Mouse (Mus musculus): ENCODE results near the gene Pif1. TPM values are rescaled to one million over a fixed set of nuclear protein-coding genes. Genes with fewer than 3 reads are reported as not detected.
A peak's percentile ranks its signal among the peaks of the same experiment; 100 is the strongest.

The Pif1 gene
- total and polyA plus RNA-seq, 3 experiments, result 14.9 to 15.5 TPM; not detected in 1

- Histone ChIP-seq H3K79me2 (ENCODE audit: control insufficient read depth, insufficient read depth, low read length, poor library complexity) (peaks cover 7% of the 10 kb centered on the region), H3K36me3 (ENCODE audit: control insufficient read depth in 1 of 2, insufficient read depth in 2 of 2, low read length in 2 of 2) (peaks cover 5% of the 10 kb centered on the region in 2 experiments; a peak in 3 of 4 replicates), H3K4me1 (ENCODE audit: control insufficient read depth in 1 of 2, insufficient read depth in 2 of 2, low read length in 2 of 2) (peaks cover 0 to 8% of the 10 kb centered on the region in 2 experiments; a peak in 1 of 4 replicates), H3K9ac (ENCODE audit: control insufficient read depth, low read depth, low read length, poor library complexity, severe bottlenecking) (no peak overlapping the region), H3K27ac (ENCODE audit: control insufficient read depth, low read depth, low read length) (no peak overlapping the region), H3K4me3 (ENCODE audit: control insufficient read depth in 1 of 2, insufficient read depth in 1 of 2, low read depth in 2 of 2, low read length in 2 of 2) (no peak overlapping the region), H3K9me3 (replicated peaks; ENCODE audit: insufficient read depth, low read length) (no peaks in the 10 kb centered on the region), H3K27me3 (ENCODE audit: control insufficient read depth in 1 of 2, insufficient read depth in 2 of 2, low read length in 2 of 2) (no peaks in the 10 kb centered on the region)
- DNase-seq (ENCODE audit: low read depth, low spot score), result no peak
- no peak for TF ChIP-seq USF1 (IDR thresholded peaks at IDR 0.05; ENCODE audit: low read depth, low read length)
- no peak for TF ChIP-seq JUND (IDR thresholded peaks at IDR 0.05; ENCODE audit: low read depth, low read length)
- no peak for TF ChIP-seq MYB (IDR thresholded peaks at IDR 0.05; ENCODE audit: low read depth, low read length)
- TF ChIP-seq RCOR1 (IDR thresholded peaks at IDR 0.05; ENCODE audit: low read depth, low read length), result no peak
- no peak for TF ChIP-seq GABPA (IDR thresholded peaks at IDR 0.05; ENCODE audit: low read depth, low read length)
- TF ChIP-seq MAFK (IDR thresholded peaks at IDR 0.05; ENCODE audit: borderline replicate concordance, low read depth, low read length), result no peak
- no peak for TF ChIP-seq ELF1 (IDR thresholded peaks at IDR 0.05; ENCODE audit: low read depth, low read length)
- no peak for TF ChIP-seq EP300 (IDR thresholded peaks at IDR 0.05; ENCODE audit: low read depth in 1 of 2, low read length in 2 of 2)
- TF ChIP-seq TAL1 (IDR thresholded peaks at IDR 0.05; ENCODE audit: low read length), result no peak
Measured at GRCm38 (mm10) chr9:65593596-65593995, 6.6 kb downstream of the Pif1 start.

GRCm38 (mm10) chr9:65598765-65599249 lies 11.8 kb downstream of the Pif1 start:
- Histone ChIP-seq H3K9me3 (replicated peaks; ENCODE audit: insufficient read depth, low read length) (no peaks in the 10 kb centered on the region), H3K27ac (ENCODE audit: control insufficient read depth, low read depth, low read length) (no peak overlapping the region), H3K36me3 (ENCODE audit: control insufficient read depth in 1 of 2, insufficient read depth in 2 of 2, low read length in 2 of 2) (peaks cover 0 to 4% of the 10 kb centered on the region in 2 experiments; a peak in 2 of 4 replicates), H3K4me3 (ENCODE audit: control insufficient read depth in 1 of 2, insufficient read depth in 1 of 2, low read depth in 2 of 2, low read length in 2 of 2) (no peak overlapping the region), H3K4me1 (ENCODE audit: control insufficient read depth in 1 of 2, insufficient read depth in 2 of 2, low read length in 2 of 2) (peaks cover 0 to 4% of the 10 kb centered on the region in 2 experiments; a peak in 2 of 4 replicates), H3K9ac (ENCODE audit: control insufficient read depth, low read depth, low read length, poor library complexity, severe bottlenecking) (no peak overlapping the region), H3K27me3 (ENCODE audit: control insufficient read depth in 1 of 2, insufficient read depth in 2 of 2, low read length in 2 of 2) (no peaks in the 10 kb centered on the region), H3K79me2 (ENCODE audit: control insufficient read depth, insufficient read depth, low read length, poor library complexity) (no peaks in the 10 kb centered on the region)
- DNase-seq (ENCODE audit: low read depth, low spot score), result peak; percentile 70
- TF ChIP-seq CTCF (IDR thresholded peaks at IDR 0.05 in 2 of 3, conservative IDR thresholded peaks at IDR 0.05 in 1 of 3; ENCODE audit: control insufficient read depth in 1 of 3, insufficient read depth in 1 of 3, low read depth in 2 of 3, low read length in 3 of 3, poor library complexity in 1 of 3, severe bottlenecking in 1 of 3), result peak; percentile 21 to 67 (median 30); a peak in 5 of 6 replicates
- no peak for TF ChIP-seq UBTF (IDR thresholded peaks at IDR 0.05; ENCODE audit: borderline replicate concordance, insufficient read depth, low read depth, low read length)
- TF ChIP-seq EP300 (IDR thresholded peaks at IDR 0.05; ENCODE audit: low read depth in 1 of 2, low read length in 2 of 2), result no peak
- TF ChIP-seq MXI1 (IDR thresholded peaks at IDR 0.05; ENCODE audit: low read depth, low read length), result no peak
- no peak for TF ChIP-seq ETS1 (IDR thresholded peaks at IDR 0.05; ENCODE audit: low read depth, low read length)
- no peak for TF ChIP-seq MAX (IDR thresholded peaks at IDR 0.05; ENCODE audit: low read length)
- no peak for TF ChIP-seq TBP (IDR thresholded peaks at IDR 0.05; ENCODE audit: low read depth, low read length)
- peak; percentile 75 for TF ChIP-seq USF1 (IDR thresholded peaks at IDR 0.05; ENCODE audit: low read depth, low read length)
- TF ChIP-seq SIN3A (IDR thresholded peaks at IDR 0.05; ENCODE audit: low read length), result no peak
- TF ChIP-seq ZNF384 (IDR thresholded peaks at IDR 0.05; ENCODE audit: low read depth, low read length), result no peak
- TF ChIP-seq CHD2 (IDR thresholded peaks at IDR 0.05; ENCODE audit: low read length), result no peak
- no peak for TF ChIP-seq NELFE (IDR thresholded peaks at IDR 0.05; ENCODE audit: low read depth, low read length)
- no peak for TF ChIP-seq MAFK (IDR thresholded peaks at IDR 0.05; ENCODE audit: borderline replicate concordance, low read depth, low read length)
- TF ChIP-seq ZMIZ1 (IDR thresholded peaks at IDR 0.05; ENCODE audit: low read depth, low read length), result no peak
- TF ChIP-seq SMC3 (IDR thresholded peaks at IDR 0.05; ENCODE audit: low read depth, low read length), result peak; percentile 41
- TF ChIP-seq HCFC1 (IDR thresholded peaks at IDR 0.05; ENCODE audit: low read depth, low read length), result no peak
- TF ChIP-seq MYB (IDR thresholded peaks at IDR 0.05; ENCODE audit: low read depth, low read length), result no peak
- peak; percentile 41 for TF ChIP-seq ZC3H11A (IDR thresholded peaks at IDR 0.05; ENCODE audit: low read depth, low read length)
- no peak for TF ChIP-seq MAZ (IDR thresholded peaks at IDR 0.05; ENCODE audit: low read depth, low read length)
- TF ChIP-seq POLR2AphosphoS2 (IDR thresholded peaks at IDR 0.05; ENCODE audit: low read length), result no peak
- no peak for TF ChIP-seq TAL1 (IDR thresholded peaks at IDR 0.05; ENCODE audit: low read length)
- TF ChIP-seq MEF2A (IDR thresholded peaks at IDR 0.05; ENCODE audit: extremely low read depth, insufficient replicate concordance, low read depth, low read length, poor library complexity, severe bottlenecking), result no peak
- no peak for TF ChIP-seq ELF1 (IDR thresholded peaks at IDR 0.05; ENCODE audit: low read depth, low read length)
- TF ChIP-seq TCF12 (IDR thresholded peaks at IDR 0.05; ENCODE audit: low read depth, low read length), result no peak
- TF ChIP-seq GABPA (IDR thresholded peaks at IDR 0.05; ENCODE audit: low read depth, low read length), result no peak
- no peak for TF ChIP-seq USF2 (IDR thresholded peaks at IDR 0.05; ENCODE audit: borderline replicate concordance in 1 of 2, insufficient read depth in 1 of 2, low read depth in 1 of 2, low read length in 2 of 2)
- TF ChIP-seq MYC (IDR thresholded peaks at IDR 0.05; ENCODE audit: low read depth, low read length), result no peak
- no peak for TF ChIP-seq NRF1 (IDR thresholded peaks at IDR 0.05; ENCODE audit: insufficient read depth, low read depth, low read length, poor library complexity, severe bottlenecking)

All from MEL (cell line).